In the genomic region with DNA sequence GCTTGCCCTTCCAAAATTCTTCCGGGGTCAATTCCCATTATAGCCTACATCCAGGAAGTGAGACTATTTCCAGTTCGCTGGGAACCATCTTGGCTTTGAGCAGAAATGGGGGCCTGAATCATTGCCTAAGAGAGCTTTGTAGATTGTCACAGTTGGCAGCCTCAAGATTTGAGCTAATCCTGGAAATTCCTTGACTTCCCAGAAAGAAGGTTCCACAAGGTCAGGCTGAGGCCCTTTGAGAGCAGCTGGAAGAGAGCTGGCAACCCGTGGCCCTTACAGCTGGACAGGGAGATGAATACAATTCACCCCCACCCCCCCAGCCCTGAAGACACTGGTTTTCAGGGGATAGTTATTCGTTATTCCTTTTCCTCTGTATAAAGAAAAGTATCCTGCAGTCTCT, we compare ENCODE assay signal across 7 mouse cellular contexts.
DNase-seq lines count a peak whose midpoint lies in the region; ATAC-seq lines count a peak whose summit lies in the region.

No protein-coding gene starts in this region.

- no peak overlapping the region for H3K4me2 ChIP-seq in heart, embryonic 13.5 days
- H3K4me2 ChIP-seq in heart, embryonic 12.5 days, result no peak overlapping the region
- H3K4me2 ChIP-seq in midbrain, embryonic 12.5 days (replicated peaks), result no peak overlapping the region
- H3K4me2 ChIP-seq in midbrain, embryonic 16.5 days (ENCODE audit: low read length), result no peak overlapping the region
- H3K4me2 ChIP-seq in hindbrain, embryonic 14.5 days (replicated peaks), result no peak overlapping the region

- H3K27ac ChIP-seq in heart, embryonic 13.5 days (replicated peaks), result peak overlapping the region; percentile 72
- no peak overlapping the region for H3K27ac ChIP-seq in heart, embryonic 12.5 days (ENCODE audit: poor library complexity, severe bottlenecking)
- peak overlapping the region; percentile 74 for H3K27ac ChIP-seq in midbrain, embryonic 12.5 days (replicated peaks)
- H3K27ac ChIP-seq in midbrain, embryonic 16.5 days (ENCODE audit: low read length), result no peak overlapping the region; the same call in 1 of the 2 replicates
- H3K27ac ChIP-seq in hindbrain, embryonic 14.5 days, result peak overlapping the region; percentile 34; the same call in 1 of the 2 replicates

- no peak overlapping the region for H3K4me3 ChIP-seq in heart, embryonic 13.5 days
- no peak overlapping the region for H3K4me3 ChIP-seq in heart, embryonic 12.5 days
- no peak overlapping the region for H3K4me3 ChIP-seq in midbrain, embryonic 12.5 days
- H3K4me3 ChIP-seq in midbrain, embryonic 16.5 days (ENCODE audit: low read depth, low read length), result no peak overlapping the region
- H3K4me3 ChIP-seq in hindbrain, embryonic 14.5 days (replicated peaks; ENCODE audit: low read length), result no peak overlapping the region

- no peak for DNase-seq in hindbrain, embryonic 14.5 days (ENCODE audit: low spot score)
- no peak for DNase-seq in cerebellum, postnatal 10 days
- DNase-seq in right cerebral cortex, adult 18-20 months, result no peak

- H3K36me3 ChIP-seq in heart, embryonic 13.5 days, result no peaks in the 10 kb centered on the region
- H3K36me3 ChIP-seq in heart, embryonic 12.5 days, result no peaks in the 10 kb centered on the region
- no peaks in the 10 kb centered on the region for H3K36me3 ChIP-seq in midbrain, embryonic 12.5 days
- no peaks in the 10 kb centered on the region for H3K36me3 ChIP-seq in midbrain, embryonic 16.5 days (ENCODE audit: control insufficient read depth, insufficient read depth, low read length)
- no peaks in the 10 kb centered on the region for H3K36me3 ChIP-seq in hindbrain, embryonic 14.5 days (replicated peaks; ENCODE audit: control insufficient read depth, insufficient read depth)

- no peaks in the 10 kb centered on the region for H3K9me3 ChIP-seq in heart, embryonic 13.5 days
- H3K9me3 ChIP-seq in heart, embryonic 12.5 days (replicated peaks), result no peaks in the 10 kb centered on the region
- no peaks in the 10 kb centered on the region for H3K9me3 ChIP-seq in midbrain, embryonic 12.5 days
- no peaks in the 10 kb centered on the region for H3K9me3 ChIP-seq in midbrain, embryonic 16.5 days (replicated peaks; ENCODE audit: control insufficient read depth, low read length, poor library complexity, severe bottlenecking)
- no peaks in the 10 kb centered on the region for H3K9me3 ChIP-seq in hindbrain, embryonic 14.5 days (ENCODE audit: control insufficient read depth, low read length)

- H3K9ac ChIP-seq in heart, embryonic 13.5 days, result no peak overlapping the region
- H3K9ac ChIP-seq in heart, embryonic 12.5 days, result no peak overlapping the region
- H3K9ac ChIP-seq in midbrain, embryonic 12.5 days (replicated peaks), result no peak overlapping the region
- H3K9ac ChIP-seq in midbrain, embryonic 16.5 days (ENCODE audit: low read depth, low read length), result no peak overlapping the region
- no peak overlapping the region for H3K9ac ChIP-seq in hindbrain, embryonic 14.5 days

- ATAC-seq in heart, embryonic 13.5 days (ENCODE audit: extremely low read depth, insufficient number of reproducible peaks, low FRiP score, low TSS enrichment), result no peak
- ATAC-seq in heart, embryonic 12.5 days (ENCODE audit: insufficient number of reproducible peaks, low FRiP score), result no peak
- no peak for ATAC-seq in midbrain, embryonic 12.5 days (ENCODE audit: low FRiP score, low read depth)
- no peak for ATAC-seq in midbrain, embryonic 16.5 days
- ATAC-seq in hindbrain, embryonic 14.5 days (ENCODE audit: low FRiP score), result no peak

- WGBS in heart, embryonic 13.5 days, result 50% methylated on average over 4 of the region's 4 CpGs
- WGBS in heart, embryonic 12.5 days, result 48% methylated on average over 4 of the region's 4 CpGs
- WGBS in midbrain, embryonic 12.5 days, result 32% methylated on average over 4 of the region's 4 CpGs
- 36% methylated on average over 4 of the region's 4 CpGs for WGBS in midbrain, embryonic 16.5 days
- 40% methylated on average over 4 of the region's 4 CpGs for WGBS in hindbrain, embryonic 14.5 days

- H3K27me3 ChIP-seq in heart, embryonic 13.5 days (replicated peaks), result no peaks in the 10 kb centered on the region
- H3K27me3 ChIP-seq in heart, embryonic 12.5 days (replicated peaks), result no peaks in the 10 kb centered on the region
- H3K27me3 ChIP-seq in midbrain, embryonic 12.5 days, result peaks cover 17% of the 10 kb centered on the region
- no peaks in the 10 kb centered on the region for H3K27me3 ChIP-seq in midbrain, embryonic 16.5 days (ENCODE audit: control insufficient read depth, insufficient read depth, low read depth, low read length)
- no peaks in the 10 kb centered on the region for H3K27me3 ChIP-seq in hindbrain, embryonic 14.5 days (ENCODE audit: control insufficient read depth, insufficient read depth, low read length)

- peaks cover 77% of the 10 kb centered on the region for H3K4me1 ChIP-seq in heart, embryonic 13.5 days
- peaks cover 70% of the 10 kb centered on the region for H3K4me1 ChIP-seq in heart, embryonic 12.5 days (replicated peaks)
- H3K4me1 ChIP-seq in midbrain, embryonic 12.5 days, result peaks cover 57% of the 10 kb centered on the region
- H3K4me1 ChIP-seq in midbrain, embryonic 16.5 days (ENCODE audit: control insufficient read depth, insufficient read depth, low read length), result peaks cover 26% of the 10 kb centered on the region
- peaks cover 43% of the 10 kb centered on the region for H3K4me1 ChIP-seq in hindbrain, embryonic 14.5 days (replicated peaks; ENCODE audit: control insufficient read depth, insufficient read depth, low read length)

Comparison
In these comparisons a context has a peak if more than half of its experiments do, and no peak if none do; other contexts are left out.
1. H3K27ac ChIP-seq: peak in heart, embryonic 13.5 days (single experiment), midbrain, embryonic 12.5 days (single experiment) and hindbrain, embryonic 14.5 days (single experiment); none in heart, embryonic 12.5 days (single experiment) and midbrain, embryonic 16.5 days (single experiment).